Mouse (Mus musculus): ENCODE results near the gene Gm10392.

Gm10392 gene

DNA sequence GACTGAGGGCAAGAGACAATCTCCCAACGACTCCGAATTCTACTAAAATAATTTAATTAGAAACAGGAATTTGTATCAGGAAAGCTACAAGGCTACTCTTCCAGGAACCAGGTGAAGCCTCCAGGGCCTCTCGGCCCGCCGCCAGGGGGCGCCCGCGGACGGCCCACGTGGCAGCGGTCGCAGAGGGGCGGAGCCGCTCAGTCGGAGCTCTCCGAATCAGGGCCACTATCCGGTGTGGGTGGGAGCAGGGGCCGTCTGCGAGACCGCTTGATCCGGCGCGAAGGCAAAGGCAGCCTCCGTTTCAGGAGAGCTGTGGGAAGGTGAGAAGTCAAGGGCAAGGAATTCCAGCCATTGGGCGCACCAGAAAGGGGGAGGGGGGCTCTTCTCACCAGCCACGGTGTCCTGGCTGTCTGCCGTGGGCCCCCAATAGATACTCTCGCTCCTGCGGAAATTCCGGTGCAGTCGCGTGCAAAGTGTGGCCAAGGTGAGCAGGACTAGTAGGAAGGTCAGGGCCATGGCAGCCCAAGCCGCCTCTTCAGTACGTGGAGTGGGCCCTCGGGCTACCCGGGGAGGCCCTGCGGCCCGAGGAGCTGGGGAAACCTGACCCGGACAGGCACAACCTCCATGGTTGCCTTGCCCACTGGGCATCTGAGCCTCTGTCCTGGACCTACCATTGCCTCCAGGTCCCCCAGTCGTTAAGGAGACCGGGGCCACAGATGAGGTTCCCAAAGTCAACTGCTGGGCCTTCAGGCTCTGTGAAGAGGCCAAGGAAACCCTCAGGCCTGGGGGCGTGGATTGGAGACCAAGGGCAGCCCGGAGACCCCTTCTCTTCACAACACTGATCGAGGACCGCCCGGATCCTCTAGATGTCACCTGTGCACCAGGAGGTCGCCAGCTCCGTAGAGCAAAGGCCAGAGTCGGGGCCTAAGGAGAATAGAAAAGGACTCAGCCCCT lies 10.7 kb downstream of the Gm10392 start:
- DNase-seq (ENCODE audit: low read depth, low spot score): peak; percentile 77

DNA sequence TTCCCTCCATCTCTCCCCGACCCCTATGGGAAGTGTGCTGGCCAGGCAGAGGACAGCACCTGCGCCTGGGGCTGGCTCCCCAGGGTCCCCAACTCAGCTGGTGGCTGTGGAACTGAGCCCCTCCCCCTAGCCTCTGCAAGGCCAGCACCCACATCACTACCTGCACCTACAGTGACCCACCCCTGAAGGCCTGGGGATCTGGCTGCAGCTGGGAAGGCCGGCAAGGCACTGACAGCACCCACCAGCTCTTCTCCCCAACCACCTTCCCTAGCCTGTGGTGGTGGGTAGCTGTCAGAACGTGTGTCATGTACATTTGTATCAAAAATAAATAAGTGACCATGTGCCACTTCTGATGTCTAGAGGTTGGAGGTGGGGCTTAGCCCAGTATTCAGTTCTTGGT lies 11.6 kb downstream of the Gm10392 start:
- no peak for DNase-seq (ENCODE audit: low read depth, low spot score)

DNA sequence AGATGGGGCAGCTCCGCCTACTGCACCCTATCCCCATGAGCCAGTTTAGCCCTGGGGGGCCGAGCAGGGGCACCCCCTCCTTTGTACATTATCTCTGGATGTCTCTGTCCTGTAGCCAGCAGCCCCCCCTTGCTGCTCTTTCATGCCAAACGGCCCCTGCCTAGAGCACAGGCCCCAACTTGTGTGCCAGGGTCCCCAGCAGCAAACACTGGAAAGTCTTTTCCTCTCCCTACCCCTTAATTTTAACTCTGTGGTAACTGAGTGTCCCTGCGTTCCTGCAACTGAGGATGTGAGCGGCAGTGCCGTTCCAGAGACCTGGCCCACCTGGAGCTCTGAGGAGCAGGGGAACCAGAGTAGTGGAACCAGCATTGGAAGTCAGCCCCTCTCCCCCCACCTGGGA lies 12.1 kb downstream of the Gm10392 start:
- DNase-seq (ENCODE audit: low read depth, low spot score): no peak

DNA sequence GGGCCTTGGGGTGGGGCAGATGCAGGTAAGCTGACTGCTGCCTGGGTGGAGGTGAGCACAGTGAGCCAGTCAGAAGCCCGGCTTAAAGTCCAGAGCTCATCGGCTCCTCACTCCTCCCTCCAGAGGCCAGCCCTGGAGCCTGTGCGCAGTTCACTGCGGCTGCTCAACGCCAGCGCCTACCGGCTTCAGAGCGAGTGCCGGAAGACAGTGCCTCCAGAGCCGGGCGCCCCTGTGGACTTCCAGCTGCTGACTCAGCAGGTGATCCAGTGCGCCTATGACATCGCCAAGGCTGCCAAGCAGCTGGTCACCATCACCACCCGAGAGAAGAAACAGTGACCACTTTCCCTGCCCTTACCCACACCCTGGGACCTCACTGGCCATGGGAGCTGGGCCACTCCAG lies 12.7 kb downstream of the Gm10392 start:
- no peak for DNase-seq (ENCODE audit: low read depth, low spot score)

DNA sequence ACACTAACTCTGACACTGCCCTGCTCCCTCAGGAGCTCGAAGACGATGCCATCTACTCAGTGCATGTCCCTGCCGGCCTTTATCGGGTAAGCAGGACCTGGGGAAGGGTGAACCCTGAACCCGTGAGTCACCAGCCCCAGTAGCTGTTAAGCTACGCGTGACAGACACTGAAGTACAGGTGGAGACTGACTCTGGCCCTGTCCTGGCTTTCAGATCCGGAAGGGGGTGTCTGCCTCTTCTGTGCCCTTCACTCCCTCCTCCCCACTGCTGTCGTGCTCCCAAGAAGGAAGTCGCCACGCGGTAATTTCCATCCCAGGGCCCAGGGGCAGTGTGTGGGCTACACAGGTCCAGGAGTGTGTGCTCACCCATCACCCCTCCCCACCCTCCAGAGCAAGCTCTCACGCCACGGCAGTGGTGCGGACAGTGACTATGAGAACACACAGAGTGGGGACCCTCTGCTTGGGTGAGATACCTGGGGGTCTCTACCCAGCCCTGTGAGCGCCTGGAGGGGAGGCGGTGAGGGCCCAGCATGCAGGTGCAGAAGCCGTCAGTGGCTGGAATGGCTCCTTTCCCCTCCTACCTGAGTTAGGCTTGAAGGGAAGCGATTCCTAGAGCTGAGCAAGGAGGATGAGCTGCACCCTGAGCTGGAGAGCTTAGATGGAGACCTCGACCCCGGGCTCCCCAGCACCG lies 13.6 kb downstream of the Gm10392 start:
- no peak for DNase-seq (ENCODE audit: low read depth, low spot score)

DNA sequence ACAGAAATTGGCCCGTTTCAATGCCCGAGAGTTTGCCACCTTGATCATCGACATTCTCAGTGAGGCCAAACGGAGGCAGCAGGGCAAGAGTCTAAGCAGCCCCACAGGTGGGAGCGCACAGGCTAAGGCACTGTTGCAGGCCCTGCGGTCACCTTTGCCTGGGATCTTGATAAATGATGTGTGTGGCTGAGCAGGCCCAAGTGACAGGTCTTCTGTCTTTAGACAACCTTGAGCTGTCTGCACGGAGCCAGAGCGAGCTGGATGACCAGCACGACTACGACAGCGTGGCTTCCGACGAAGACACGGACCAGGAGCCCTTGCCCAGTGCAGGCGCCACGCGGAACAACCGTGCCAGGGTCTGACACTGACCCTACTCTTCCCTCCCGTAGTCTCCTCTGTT lies 14.6 kb downstream of the Gm10392 start:
- DNase-seq (ENCODE audit: low read depth, low spot score): no peak

DNA sequence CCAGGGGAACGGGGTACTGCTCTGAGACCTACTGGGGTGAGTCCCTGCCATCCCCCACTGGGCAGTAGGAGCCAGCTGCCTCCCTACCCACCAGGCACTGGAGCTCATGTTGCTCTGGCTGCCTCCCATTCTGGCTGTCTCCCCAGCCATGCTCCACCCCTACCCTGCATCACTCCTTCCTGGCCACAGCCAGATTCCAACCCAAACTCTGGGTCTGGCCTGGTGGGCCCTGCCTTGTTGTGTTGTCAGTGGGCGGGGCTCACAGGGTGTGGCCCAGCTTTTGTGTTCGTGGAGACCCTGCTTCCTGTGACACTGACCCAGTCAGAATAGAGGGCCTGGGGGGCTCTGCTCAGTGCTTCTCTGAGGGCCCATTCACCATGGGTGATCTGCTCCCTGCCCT lies 15.5 kb downstream of the Gm10392 start:
- no peak for DNase-seq (ENCODE audit: low read depth, low spot score)

DNA sequence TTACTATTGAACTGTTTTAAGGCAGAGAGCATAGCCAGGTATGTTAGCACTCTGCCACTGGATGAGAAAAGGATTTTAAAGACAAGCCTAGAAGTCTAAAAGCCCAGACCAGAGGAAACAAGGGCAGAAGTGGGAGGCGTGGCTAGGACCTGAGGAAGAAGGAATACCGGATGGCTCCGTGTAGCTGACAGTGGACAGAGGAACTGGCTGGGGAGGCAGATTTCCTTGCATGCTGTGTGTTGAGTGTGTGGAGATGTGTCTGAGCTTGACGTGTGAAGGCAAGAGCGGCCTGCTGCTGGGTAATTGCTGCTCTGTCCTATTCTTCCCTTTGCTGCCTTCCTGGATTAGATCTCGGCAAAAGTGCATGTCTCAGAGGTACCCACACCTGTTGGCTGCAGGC lies 16.5 kb downstream of the Gm10392 start:
- no peak for DNase-seq (ENCODE audit: low read depth, low spot score)

DNA sequence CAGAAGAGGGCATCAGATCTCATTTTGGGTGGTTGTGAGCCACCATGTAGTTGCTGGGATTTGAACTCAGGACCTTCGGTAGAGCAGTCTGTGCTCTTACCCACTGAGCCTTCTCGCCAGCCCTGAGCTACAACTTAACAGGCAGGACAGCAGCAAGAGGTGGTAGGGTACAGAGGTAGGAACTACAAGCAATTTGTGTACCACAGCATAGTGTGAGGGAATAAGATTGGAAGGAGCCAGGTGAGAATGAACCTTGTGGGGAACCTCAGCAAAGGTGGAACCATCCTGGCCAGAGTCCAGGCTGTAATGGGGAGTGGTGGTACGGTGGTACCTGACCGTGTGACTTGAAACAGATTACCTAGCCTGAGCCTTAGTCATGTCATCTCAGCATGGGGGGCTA lies 17.0 kb downstream of the Gm10392 start:
- DNase-seq (ENCODE audit: low read depth, low spot score): no peak

DNA sequence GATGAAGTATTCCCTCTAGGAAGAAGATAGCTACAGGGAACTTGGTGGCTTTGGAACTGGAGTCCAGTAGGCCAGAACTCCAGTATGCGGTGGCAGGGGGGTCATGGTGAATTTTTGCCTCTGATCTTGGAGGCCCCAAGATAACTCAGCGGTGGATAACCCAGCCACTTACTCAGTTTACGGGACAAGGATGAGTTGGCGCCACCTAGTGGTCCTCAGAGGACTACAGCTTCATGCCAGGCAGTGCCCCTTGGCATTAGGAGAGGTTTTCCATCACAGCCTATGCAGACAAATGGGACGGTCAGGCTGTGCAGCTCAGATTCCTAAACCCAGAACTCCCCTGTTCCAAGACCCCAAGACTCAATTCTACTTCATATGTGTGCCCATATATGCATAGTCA lies 17.6 kb downstream of the Gm10392 start:
- DNase-seq (ENCODE audit: low read depth, low spot score): peak; percentile 68

DNA sequence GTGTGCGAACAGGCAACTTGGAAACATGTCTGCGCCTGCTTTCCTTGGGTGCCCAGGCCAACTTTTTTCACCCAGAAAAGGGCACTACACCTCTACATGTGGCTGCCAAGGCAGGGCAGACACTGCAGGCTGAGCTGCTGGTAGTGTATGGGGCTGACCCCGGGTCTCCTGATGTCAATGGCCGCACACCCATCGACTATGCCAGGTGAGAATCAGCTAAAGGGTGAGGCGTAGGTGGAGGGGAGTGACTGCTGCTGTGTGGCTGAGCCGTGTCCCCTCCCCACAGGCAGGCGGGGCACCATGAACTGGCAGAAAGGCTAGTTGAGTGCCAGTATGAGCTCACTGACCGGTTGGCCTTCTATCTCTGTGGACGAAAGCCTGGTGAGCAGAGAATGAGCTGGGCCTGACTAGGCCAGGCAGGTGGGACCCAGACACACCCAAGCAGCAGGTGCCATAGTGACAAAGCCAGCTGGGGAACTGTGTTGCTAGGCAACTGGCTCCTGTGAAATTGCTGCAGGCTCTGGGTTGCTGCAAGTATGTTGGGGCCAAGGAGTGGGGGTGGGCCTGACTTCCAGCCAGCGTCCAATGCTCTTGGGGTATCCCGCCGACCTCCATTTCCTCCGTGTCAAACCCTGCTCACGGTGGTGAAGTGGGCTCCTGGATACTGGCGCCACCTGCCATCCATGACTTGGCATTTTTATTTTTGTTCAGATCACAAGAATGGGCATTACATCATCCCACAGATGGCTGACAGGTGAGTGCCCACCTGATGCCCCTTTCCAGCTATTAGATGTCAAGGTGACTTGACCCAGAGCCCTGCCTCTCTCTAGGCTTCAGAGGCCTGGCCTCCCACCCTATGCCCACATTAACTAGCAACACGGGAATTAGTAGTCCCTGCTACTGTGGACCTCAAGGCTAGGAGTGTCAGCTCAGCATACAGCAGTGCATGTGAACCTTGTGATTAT lies 18.4 kb downstream of the Gm10392 start:
- DNase-seq (ENCODE audit: low read depth, low spot score): no peak

DNA sequence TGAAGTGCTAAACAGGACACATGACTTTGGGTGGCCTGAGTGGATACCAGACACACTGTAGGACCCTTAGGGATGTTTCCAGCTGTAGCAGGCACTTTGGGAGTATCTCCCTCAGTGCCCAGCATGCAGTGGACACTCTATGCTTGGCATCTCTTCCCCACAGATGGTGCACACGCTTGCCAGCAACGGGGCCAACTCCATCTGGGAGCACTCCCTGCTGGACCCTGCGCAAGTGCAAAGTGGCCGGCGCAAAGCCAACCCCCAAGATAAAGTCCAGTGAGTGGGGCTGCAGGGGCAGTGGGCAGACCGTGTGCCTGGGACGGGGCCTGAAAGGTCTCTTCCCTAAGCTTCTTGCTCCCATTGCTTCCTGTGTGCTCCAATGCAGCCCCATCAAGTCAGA lies 19.6 kb downstream of the Gm10392 start:
- no peak for DNase-seq (ENCODE audit: low read depth, low spot score)

DNA sequence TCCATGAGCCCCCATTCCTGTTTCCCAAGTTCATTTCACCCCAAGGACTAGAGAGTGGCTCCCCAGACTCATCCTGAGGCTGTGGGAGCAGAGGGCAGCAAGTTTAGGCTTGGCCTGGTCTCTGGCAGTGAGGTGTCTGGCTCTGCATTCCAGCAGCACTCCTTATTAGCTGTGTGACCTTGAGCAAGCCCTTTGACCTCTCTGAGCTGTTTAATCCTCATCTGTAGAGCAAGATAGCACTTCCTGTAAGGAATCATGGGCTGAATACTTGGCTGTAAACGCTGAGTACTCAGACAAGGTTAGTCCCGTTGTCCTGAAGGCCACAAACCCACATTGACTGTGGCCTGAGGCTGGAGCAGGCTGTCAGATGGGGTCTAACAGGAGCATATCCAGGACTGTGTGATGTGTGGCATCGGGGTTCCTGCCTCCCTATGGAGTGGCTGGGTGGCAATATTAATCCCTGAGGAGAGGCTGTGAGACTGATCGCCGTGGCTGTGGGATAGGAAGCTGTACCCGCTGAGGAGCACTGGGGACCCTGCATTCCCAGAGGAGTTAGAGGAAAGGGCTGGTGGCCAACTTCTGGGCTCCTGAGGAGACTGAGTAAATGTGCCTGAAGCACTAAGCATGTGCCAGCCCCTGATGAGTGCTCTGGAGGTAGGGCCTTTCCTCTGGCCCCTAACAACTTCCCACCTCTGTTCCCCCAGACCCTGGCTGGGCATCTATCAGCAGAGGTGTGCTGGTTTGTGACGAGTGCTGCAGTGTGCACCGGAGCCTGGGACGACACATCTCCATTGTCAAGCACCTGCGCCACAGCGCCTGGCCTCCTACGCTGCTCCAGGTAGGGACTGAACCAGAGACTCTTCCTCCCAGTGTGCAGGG lies 20.5 kb downstream of the Gm10392 start:
- no peak for DNase-seq (ENCODE audit: low read depth, low spot score)

DNA sequence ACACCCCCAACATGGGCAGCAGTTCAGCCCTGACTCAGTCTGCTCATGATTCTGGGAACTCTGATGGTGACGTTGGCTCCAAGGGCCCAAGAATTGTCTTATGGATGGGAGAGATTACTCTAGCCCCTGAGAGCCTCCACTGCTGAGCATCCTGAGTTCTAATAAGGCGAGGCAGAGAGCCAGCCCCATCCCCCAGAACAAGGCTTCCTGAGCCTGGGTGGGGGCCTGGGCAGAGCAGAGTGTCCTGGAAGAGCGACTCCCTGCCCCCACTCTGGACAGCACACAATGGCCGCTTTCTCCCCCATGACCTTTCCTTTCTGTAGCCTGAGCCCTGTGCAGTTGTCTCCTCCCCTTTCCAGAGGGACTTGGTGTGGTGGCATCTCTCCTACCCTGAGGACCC lies 21.1 kb downstream of the Gm10392 start:
- no peak for DNase-seq (ENCODE audit: low read depth, low spot score)

DNA sequence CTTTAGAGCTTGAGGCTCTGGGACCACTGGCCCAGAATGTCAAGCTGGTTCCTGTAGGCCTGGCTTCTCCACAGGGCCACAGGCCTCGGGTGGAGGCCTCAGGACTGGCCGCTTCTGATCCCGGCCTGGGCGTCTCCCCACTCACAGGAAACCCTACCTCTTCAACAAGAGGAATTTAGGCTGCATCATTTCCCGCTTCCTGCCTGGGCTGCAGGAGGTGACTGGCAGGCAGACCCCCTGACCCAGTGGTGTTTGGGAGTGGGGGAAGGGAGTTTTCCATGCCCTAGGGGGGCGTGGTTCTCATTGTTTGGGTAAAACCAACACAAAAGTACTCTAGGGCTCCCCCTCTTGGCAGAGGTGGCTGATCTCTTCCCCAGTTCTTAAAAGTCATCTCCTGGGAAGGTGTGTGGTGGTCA lies 21.6 kb downstream of the Gm10392 start:
- DNase-seq (ENCODE audit: low read depth, low spot score): no peak

DNA sequence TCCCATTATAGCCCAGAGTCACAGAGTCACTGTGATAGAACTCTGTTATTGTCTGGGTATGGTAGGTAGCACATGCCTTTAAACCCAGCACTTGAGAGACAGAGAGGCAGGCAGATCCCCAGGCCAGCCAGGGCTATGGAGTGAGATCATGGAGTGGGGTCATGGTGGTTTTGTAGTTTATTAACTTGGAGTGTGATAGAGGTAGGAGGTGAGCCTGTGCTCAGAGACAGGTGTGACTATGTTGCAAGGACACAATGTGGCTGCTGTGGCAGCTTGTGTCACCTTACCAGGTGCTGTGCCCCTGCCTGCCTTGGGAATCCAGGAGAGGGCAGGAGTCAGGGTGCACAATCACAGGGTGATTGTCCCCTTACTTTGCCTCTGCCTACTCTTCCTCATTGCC lies 23.5 kb downstream of the Gm10392 start:
- no peak for DNase-seq (ENCODE audit: low read depth, low spot score)

DNA sequence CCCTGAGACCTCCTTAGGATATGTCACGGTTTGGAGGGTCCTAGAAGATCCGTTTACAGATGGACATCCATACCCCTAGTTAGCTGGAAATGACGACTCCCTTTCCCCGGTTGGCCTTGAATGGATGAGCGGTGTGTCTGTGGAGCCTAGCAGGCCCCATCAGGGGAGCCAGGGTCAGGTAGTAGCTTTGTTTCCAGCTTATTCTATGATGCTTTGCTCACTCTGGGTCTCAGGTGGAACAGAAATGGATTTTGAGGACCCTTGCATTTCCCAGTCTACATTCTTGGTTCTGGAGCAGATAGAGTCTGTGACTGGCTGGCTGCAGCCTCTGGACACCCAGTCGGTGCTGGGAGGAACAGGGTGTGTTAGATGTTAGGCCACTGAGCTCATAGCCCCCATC lies 24.2 kb downstream of the Gm10392 start:
- DNase-seq (ENCODE audit: low read depth, low spot score): no peak

DNA sequence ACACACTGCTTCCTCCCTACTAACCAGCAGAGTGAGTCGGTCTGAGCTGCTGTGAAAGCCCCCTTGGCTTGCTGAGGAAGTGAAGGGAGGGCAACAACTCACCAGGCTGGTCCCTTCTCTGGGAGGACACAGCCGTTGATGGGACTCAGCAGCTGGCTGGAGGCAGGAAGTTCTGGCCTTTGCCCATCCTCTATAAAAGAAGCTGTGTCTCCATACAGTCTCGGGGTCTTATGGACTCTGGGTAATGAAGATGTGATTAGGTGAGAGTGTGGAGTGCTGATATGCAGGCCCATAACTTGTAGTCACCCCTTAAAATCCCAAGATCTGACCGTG lies 24.7 kb downstream of the Gm10392 start:
- DNase-seq (ENCODE audit: low read depth, low spot score): no peak

DNA sequence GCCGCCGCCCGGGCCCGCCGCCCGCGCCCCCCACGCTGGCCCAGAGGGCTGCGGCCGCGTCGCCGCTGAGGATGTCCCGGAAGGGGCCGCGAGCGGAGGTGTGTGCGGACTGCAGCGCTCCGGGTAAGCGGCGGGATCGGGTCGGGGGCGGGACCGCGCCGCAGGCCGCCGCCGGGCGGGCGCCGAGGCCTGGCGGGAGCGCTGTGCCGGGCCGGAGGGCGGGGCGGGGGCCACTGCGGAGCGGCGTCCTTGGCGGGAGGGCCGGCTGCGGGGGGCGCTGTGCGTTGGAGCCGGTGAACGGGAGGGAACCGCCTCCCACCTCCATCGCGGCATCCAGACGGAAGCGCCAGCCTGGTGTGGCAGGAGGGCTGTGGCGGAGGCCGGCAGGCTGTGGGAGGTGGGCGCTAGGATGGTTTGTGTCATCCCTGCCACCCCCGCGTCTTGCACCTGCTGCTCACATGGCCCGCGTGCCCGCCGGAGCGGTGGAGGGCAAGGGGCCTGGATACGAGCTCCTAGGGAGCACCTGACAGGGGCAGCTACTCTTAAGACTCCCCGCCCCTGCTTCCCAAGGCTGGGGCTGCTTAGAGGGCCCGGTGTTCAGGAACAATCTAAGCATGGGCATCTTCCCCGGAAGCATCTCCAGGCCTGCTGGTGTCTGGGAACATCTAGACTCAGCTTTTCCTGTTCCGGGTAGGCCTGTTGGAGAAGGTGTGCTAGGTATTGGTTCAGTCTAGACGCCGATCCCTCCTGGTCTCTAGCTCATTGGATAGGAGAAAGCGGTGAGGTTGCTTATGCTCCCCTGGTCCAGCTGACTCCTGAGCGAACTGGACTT lies 25.3 kb downstream of the Gm10392 start, which contains the start of gene Git1:
Gene Git1 (plus strand): TSS at position 51 of the 832 bp plus-strand sequence.
- DNase-seq (ENCODE audit: low read depth, low spot score): no peak

DNA sequence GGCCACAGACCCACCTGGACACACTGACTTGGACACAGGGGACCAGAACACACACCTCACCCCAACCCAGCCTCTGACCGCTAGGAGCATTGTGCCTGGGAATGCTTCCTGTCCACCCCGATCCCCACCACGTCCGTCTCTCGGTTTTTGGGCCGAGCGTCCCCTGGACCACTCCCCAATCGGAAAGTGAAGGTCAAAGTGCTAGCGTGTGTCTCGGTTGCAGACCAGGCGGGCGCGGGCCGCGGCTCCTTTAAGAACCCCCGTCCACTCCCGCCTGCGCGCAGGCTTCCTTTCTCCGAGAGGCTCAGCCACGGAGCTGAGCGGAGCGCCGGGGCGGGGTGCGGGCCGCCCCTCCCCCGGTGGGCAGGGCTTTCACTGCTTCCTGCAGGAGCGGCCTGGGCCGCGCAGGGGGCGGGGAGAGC lies 26.1 kb downstream of the Gm10392 start:
- DNase-seq (ENCODE audit: low read depth, low spot score): peak; percentile 70
